Mouse (Mus musculus) cerebellum, adult 2 months (tissue): Measurements from ENCODE around the gene Clasp1.

Source experiments
- CTCF ChIP-seq: fragments of 200-500 bp; IDR thresholded peaks from 2 replicates; pipeline ENCODE4 v1.5.1; 2011; ENCODE audit warnings: low read depth, mild to moderate bottlenecking, control low read depth, low read length, moderate library complexity, borderline replicate concordance; ENCODE audit not compliant: insufficient read depth
- POLR2A ChIP-seq: fragments of 200-500 bp; IDR thresholded peaks from 2 replicates; pipeline ENCODE4 v1.6.1; 2011; ENCODE audit warnings: low read length, control low read depth, borderline replicate concordance; ENCODE audit not compliant: insufficient read depth

GRCm38 (mm10) chr1:118380105-118380786, 8.6 kb upstream of the Clasp1 start:
- TF ChIP-seq POLR2A (no peak), CTCF (no peak)
